Mouse (Mus musculus): ENCODE measurements around the gene Bach2.

- TF ChIP-seq CTCF (IDR thresholded peaks at IDR 0.05; ENCODE audit: low read depth): no peak
- no peak for TF ChIP-seq EP300 (IDR thresholded peaks at IDR 0.05; ENCODE audit: low read depth)
Measured at GRCm38 (mm10) chr4:32587543-32587942, 348.9 kb downstream of the Bach2 start.

Measured in heart, postnatal 0 days (tissue).